Mouse (Mus musculus) adipocyte (in vitro differentiated cells): ENCODE measurements around the gene Tph1.
"Not testable (repeated sequence)": the region's sequence is repeated elsewhere in the genome, so short reads cannot be mapped to it uniquely, and the experiment has no call there.

Experiments
- DNase-seq: peaks from one replicate; pipeline ENCODE4 v3.0.0-alpha.2; 2016; ENCODE audit warnings: low spot score

The Tph1 gene

GRCm38 (mm10) chr7:46672160-46672672 is at the start of gene Tph1:
Gene Tph1, minus strand, starts transcription at chr7:46672537.
- DNase-seq, result no peak

GRCm38 (mm10) chr7:46720460-46720859 is 48.1 kb upstream of the Tph1 start:
- no peak for DNase-seq

GRCm38 (mm10) chr7:46719526-46719925 is 47.2 kb upstream of the Tph1 start:
- peak; percentile 89 for DNase-seq

GRCm38 (mm10) chr7:46718591-46719270 is 46.4 kb upstream of the Tph1 start:
- DNase-seq, result no peak

- peak; percentile 90 for DNase-seq
Measured at GRCm38 (mm10) chr7:46716897-46717296, 44.6 kb upstream of the Tph1 start.

GRCm38 (mm10) chr7:46715600-46715999 is 43.3 kb upstream of the Tph1 start, which contains the start of gene Saa3:
Gene Saa3, minus strand, starts transcription at chr7:46715700.
- no peak for DNase-seq

GRCm38 (mm10) chr7:46714518-46714917 is 42.2 kb upstream of the Tph1 start:
- peak; percentile 76 for DNase-seq

GRCm38 (mm10) chr7:46712250-46712649 is 39.9 kb upstream of the Tph1 start:
- no peak for DNase-seq

- DNase-seq, result peak; percentile 79
Measured at GRCm38 (mm10) chr7:46710390-46710844, 38.1 kb upstream of the Tph1 start, which contains the start of gene Saal1. Gene Saal1, minus strand, starts transcription at chr7:46710680.

GRCm38 (mm10) chr7:46700521-46701025 is 28.2 kb upstream of the Tph1 start:
- no peak for DNase-seq

GRCm38 (mm10) chr7:46696754-46697153 is 24.4 kb upstream of the Tph1 start:
- DNase-seq, result no peak

- DNase-seq, result no peak
Measured at GRCm38 (mm10) chr7:46686827-46687226, 14.5 kb upstream of the Tph1 start.

GRCm38 (mm10) chr7:46680732-46681131 is 8.4 kb upstream of the Tph1 start:
- no peak for DNase-seq

- not testable (repeated sequence) for DNase-seq
Measured at GRCm38 (mm10) chr7:46679044-46679443, 6.7 kb upstream of the Tph1 start.

- DNase-seq, result no peak
Measured at GRCm38 (mm10) chr7:46678417-46678816, 6.1 kb upstream of the Tph1 start.

GRCm38 (mm10) chr7:46676808-46677360 is 4.5 kb upstream of the Tph1 start:
- DNase-seq, result no peak

- no peak for DNase-seq
Measured at GRCm38 (mm10) chr7:46675886-46676285, 3.5 kb upstream of the Tph1 start.

- no peak for DNase-seq
Measured at GRCm38 (mm10) chr7:46675061-46675460, 2.7 kb upstream of the Tph1 start.

GRCm38 (mm10) chr7:46667256-46667655 is 5.1 kb downstream of the Tph1 start:
- no peak for DNase-seq

GRCm38 (mm10) chr7:46665236-46665635 is 7.1 kb downstream of the Tph1 start:
- no peak for DNase-seq

GRCm38 (mm10) chr7:46661591-46662090 is 10.7 kb downstream of the Tph1 start:
- no peak for DNase-seq

- no peak for DNase-seq
Measured at GRCm38 (mm10) chr7:46652279-46652678, 20.1 kb downstream of the Tph1 start.

- DNase-seq, result not testable (repeated sequence)
Measured at GRCm38 (mm10) chr7:46650231-46650630, 22.1 kb downstream of the Tph1 start.
